Mouse (Mus musculus) lung, postnatal 4 days (tissue): ENCODE measurements around the gene Dusp1.

Source experiments
- DNase-seq, 2 experiments: peaks; one replicate each; pipeline ENCODE4 v3.0.0; 2021

Dusp1 gene

DNA sequence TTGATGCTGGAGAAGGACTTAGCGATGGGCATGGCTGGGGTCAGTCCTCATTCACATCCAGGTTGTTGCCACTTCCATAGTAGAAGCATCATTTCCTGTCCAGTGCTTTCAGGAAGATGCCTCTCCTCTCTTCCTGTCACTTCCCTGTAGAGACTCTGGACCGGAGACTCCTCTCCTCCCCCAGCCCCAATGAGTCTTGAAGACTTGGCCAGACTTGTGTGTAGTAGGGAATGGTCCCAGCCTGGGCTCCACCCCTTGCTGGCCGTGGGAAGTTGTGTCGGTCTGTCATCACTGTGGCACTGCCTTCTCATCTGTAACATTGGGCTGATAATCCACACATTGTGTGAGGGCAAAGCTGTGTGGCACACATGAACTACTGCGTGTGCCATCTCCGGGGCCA lies 21.7 kb upstream of the Dusp1 start:
- DNase-seq: peak; percentile 60 to 75

DNA sequence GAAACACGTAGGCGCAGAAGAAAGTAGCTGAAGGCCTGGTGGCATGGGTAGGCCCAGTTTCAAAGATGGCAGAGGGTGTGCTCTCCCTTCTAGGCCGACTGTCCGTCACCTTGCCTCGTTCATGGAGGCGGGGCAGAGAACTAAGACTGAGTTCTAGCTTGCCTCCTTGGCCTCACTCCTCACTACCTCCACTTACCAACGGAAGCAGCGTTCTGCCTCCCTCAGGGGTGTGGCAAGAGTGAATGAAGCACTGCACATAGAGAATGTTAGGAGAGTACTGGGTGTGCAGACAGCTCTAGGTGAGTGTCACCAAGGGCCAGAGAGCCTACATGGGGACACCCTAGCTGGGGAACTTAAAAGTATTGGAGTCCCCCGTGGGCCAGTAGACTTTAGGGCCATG lies 21.1 kb upstream of the Dusp1 start:
- no peak for DNase-seq

DNA sequence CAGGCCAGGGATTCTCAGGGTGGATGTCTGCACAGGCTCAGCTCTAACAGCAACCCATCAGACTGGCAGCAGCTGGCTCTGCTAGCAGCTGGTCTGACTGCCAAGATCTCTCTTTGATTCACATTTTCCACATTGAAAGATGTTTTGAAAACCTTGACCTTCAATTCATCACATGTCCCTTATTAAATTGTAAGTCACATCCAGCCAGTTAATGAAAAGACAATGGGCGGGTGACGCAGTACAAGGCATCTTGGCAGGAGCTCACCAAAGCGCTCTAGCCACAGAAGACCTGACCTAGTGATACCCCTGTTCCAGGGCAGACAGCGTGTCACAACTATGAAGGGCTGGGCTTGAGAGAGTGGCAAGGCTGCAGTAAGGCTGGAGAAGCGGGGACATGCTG lies 20.4 kb upstream of the Dusp1 start:
- peak; percentile 70 to 85 for DNase-seq

DNA sequence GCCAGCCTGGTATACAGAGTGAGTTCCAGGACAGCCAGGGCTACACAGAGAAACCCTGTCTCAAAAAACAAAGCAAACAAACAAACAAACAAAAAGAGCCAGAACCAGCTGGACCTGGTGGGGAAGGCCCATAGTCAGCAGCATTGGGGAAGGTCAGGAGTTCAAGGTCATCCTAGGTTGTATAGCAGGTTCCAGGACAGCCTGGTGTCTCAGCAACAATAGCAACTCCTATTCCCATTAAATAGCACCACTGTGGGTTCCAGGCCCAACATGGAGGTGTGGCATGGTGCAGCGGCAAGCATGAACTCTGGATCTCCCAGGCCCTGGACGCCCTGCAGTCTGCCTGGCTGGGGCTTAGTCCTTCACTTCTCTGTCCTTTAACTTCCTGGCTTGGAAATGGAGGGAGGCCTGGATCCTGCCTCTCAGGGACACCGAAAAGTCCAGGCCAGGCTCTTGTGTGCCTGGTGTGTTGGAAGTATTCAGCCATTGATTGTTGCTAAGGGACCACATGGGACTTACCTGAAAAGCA lies 19.0 kb upstream of the Dusp1 start:
- no peak for DNase-seq

DNA sequence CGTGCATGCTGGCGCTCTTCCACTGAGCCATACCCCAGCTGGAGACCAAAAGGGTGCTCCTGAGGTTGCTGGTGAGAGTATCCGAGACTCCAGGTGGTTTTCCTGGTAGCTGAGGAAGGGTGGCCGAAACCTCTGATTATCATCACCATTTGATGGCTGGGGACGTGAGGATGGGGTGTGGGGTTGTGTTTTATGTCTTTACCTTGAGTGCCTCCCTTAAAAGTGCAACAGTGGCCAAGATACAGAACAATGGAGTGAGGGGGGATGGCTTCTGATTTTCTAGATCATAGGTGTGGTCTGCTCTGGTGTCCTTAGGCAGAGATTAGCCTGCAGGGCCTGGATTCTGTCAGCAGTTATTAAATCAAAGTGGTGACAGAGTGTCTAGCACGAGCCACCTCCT lies 17.5 kb upstream of the Dusp1 start:
- DNase-seq: no peak

DNA sequence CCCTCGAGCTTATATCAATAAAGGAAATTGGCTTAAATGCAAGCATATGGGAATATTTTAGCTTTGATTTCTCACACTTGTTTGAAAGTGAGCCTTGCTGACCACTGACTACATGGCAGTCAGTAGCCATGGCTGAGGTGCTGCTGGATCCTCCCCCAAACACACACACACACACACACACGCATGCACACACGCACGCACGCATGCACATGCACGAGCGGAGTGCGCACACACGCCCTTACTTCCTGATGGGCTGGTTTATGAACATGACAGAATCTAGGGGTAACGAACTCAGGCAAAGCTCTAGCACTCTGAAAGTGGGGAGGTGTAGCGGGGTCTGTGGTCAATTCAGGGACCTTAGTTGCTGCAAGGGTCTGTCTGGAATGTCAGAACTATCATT lies 16.8 kb upstream of the Dusp1 start:
- no peak for DNase-seq

DNA sequence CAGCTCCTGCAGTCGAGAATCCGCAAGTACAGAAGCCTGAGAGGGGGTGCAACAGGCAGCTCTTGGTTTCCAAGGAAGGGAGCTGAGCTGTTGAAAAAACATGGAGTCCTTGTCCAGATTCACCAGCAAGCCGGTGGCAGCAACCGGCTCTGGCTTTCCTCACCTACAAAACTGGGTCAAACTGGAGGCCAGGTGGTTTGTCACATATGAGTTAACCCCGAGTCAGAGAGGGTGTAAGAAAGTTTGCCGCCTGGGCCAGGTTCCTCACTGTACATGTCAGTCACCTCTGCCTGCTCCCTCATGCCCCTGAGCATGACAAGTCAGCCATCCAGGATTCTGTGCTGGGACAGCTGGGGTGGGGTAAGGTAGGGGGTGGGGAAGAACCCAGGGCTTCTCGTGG lies 16.2 kb upstream of the Dusp1 start:
- no peak for DNase-seq

DNA sequence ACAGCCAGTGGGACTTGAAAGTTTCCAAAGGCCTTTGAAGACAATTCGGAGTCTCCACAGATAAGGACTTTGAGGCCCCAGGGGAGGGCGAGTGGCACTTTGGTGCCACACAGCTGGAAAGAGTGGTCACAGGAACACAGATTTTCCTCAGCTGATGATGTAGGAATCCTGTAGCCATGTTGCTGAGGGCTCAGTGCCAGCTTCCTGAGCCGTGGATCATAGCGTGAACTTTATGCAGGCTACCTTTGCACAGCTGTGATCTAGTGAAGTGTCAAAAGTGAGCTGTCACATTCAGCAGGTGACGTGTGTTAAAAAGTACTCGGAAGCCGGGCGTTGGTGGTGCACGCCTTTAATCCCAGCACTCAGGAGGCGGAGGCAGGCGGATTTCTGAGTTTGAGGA lies 15.4 kb upstream of the Dusp1 start:
- DNase-seq: no peak

DNA sequence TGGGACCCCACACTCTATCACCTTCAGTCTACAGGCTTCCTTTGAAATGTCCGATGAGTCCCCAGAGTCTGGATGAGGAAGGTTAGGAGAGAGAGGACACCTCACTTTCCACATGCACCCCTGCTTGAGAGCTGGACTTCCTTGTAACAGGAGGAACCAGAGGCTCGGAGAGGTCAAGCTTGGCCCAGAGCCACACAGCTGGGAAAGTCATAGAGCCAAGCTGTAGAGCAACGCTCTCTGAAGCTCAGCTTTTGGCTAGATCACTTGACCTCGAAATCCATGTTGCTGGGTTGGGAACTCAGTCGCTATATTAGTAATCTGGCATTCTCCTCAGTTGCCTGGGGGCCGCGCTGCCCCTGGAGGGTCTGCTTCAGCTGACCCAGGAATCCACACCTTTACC lies 14.9 kb upstream of the Dusp1 start:
- peak; percentile 50 to 73 for DNase-seq

DNA sequence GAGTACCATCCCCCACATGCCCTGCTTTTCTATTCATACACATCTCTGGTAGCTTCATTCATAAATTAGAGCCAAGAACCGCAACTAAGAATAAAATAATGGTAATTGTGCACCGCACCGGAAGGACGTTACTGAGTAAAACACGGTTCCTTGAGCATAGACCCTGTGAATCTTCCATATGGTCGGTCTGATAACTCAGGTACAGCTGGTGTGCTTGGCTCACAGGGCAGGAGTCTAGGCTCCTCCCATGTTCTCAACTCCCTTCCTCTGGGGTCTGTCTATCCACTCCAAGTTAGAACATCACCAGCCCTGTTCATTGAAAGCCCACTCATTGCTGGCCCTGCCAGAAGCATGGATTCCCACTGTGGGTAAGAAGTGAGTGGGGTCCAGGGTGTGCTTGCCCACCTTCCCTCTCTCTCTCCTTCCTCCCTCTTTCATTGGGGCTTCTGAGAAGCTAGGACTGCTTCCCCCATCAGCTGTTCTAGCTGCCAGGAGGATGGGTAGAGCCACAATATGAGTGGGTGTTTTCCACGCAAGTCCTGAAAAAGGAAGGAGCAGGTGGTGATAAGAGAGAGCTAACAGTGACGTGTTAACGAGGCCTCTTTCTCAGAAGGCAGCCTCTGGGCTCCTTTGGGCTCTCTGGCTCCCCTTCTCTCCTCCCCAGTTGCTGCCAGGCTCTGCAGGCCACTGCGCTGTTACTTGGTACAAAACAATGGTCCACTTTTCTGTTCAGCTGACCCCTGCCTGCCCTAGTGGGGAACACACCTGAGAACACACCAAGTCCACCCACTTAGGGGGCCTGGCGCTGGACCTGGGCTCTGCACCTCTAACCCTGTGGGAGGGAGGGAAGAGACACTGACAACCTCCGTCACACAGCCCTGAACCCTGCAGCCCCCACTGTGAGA lies 14.1 kb upstream of the Dusp1 start:
- DNase-seq: no peak

DNA sequence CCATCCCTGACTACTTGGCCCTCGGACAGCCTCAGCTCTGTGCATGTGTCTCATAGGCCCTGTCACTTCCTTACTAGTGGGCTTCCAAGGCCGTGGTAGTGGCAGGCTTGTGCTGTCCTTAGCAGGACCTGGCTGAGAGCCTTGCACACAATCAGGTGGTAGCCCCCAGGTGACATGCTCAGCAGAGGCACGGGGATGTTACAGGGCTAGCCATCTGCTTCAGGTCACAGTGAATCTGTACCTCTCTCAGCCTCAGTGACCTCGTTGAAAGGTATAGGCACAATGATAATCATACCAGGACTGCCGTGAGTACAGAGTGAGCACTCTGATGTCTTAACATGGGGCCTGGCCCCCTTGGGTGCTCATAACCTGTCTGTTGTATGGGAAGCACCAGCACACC lies 12.8 kb upstream of the Dusp1 start:
- no peak for DNase-seq

DNA sequence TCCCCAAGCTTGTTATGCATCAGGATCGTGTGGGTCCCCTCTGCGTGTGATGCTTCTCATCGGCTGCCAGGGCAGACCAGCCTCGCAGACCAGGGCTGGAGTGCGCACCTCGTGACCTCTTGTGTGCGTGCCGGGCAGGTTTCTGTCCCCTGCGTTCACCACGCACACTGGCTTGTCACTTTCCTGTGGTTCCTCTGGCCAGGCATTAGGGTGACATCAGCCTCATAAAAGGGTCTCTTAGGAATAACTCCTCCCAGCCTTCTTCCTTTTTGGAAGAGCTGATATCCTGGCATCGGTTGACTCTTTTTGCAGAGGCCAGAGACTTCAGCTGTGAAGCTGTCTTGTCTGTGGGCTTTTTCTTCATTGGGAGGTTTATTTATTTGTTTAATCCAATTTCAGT lies 12.2 kb upstream of the Dusp1 start:
- DNase-seq: no peak

DNA sequence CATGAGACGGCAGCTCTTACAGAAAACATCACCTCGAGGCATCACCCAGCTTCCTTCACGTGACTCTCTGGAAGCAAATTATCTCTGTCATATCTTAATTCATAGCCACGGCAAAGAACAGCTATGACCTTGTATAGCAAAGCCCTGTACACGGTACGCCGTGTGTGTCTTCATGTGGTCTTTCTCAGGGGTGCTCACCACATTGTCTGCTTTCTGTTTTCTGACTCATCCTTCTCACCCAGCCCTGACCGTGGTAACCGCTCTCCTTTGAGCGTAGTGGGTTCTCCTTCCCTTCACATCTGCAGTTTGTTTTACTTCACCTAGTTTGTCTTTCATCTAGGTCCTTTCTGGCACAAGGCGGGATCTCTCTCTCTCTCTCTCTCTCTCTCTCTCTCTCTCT lies 10.3 kb upstream of the Dusp1 start:
- no peak for DNase-seq

DNA sequence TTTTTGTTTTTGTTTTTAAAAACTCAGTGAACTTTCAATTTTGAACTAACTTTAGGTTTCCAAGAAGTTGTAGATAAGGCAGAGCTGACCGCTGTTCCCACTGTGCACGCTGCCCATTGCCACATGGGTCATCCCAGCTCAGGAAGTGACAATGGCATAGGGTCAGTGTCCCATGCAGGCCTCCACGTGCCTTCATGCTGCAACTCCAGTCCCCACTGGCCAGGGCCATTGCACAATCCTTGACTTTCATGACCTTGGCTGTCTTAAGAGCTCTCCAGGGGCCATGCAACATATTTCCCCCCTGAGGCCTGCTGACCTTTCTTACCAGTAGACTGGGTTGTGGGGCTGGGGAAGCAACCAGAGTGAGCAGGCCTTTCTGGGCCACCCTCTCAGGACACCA lies 9.4 kb upstream of the Dusp1 start:
- peak; percentile 43 to 56 for DNase-seq

DNA sequence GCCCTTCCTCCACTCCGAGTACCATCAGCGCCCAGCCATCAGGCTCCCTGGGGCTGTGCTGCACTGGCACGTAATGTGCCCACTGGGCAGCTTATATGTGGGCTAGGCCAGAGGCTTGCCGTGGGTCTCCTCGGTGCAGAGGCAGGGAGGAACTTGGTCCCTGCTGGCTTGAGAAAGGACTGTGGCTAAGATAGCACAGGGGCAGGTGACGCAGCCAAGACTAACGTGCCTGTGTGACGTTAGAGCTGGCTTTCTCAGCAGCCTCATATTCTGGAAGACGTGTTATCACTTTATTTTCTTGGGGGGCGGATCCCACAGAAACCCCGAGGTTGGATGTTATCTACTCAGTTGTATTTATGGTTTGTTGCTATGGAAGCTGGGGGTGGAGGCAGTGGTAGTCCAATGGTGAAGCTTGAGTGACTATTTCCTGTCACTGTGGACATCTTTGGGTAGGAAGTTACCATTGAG lies 8.8 kb upstream of the Dusp1 start:
- no peak for DNase-seq

DNA sequence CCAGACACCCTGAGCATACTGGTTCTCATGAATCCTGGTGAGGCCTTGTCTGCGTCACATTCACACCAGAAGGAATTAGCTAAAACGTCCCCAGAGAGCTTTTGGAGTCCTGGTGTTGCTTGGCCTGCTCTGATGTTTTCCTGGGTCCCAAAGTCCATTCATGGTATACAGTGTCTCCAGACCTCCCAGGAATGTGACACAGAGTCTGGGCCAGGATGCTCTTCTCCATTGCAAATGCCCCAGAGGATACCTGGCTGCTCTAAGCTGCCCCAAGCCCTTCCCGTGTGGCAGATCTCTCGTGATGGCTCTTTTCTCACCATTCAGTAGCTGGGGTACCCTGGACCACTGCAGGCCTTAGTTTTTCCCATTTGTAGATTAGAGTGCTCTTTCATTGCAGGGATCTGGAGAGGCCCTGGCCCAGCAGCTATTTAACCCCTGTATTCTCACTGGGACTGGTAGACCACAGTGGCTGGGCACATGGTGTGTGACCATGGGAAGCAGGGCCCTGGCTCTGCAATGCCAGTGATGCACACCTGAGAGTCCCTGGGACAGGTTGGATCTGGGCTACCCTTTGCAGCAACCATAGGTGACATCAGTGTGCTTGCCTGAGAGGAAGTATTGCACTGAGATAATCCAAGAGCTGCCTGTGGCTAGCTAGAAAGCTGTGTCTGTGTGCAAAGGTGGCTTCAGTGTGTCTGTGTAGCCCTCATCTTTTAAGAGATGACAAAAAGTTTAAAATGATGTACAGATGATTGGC lies 7.8 kb upstream of the Dusp1 start:
- DNase-seq: no peak

DNA sequence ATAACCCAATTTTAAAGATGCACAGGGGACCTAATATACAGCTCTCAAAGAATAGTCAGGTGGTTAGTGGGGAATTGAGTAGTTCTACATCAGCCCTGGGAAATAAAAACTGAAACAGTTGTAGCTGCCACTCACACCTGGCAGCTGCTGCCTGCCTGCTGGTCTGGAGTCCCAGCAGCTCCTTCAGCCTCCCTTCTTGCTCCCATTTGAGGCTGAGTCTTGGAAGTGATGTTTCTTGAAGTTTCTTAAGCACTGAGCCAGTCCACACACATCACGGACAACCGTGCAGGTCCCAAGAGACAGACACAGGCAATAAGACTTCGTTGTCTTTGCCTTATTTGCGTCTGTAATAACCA lies 5.9 kb upstream of the Dusp1 start:
- DNase-seq: no peak

DNA sequence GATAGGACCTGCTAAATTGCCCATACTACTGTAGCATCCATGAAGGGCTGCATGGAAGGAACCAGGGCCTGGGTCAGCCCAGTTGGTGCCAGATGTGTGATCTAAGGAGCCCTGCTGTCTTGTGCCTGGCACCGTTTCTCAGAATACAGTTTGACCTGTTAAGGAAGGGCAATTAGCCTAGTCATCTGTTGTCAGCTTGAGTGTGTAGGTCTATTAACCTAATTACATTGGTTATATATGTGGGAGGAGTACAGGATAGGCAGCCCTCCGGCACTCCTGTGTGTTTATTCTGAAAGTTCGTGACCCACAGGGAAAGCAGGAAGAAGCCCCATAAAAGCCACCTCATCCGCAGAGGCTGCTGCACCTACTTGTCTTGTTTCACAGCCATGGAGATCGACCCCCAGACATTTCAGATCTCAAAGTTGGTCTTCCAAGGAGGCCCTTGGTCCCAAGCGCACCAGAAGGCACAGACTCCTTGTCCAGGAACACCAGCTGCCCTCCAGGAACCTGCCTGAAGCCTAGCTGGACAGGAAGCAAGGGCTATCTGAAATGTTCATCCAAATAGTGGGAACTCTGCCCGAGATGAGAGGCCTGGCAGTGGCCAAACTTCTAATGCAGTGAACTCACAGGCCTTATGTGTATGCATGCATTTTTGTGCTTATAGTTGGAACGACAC lies 5.4 kb upstream of the Dusp1 start:
- no peak for DNase-seq

DNA sequence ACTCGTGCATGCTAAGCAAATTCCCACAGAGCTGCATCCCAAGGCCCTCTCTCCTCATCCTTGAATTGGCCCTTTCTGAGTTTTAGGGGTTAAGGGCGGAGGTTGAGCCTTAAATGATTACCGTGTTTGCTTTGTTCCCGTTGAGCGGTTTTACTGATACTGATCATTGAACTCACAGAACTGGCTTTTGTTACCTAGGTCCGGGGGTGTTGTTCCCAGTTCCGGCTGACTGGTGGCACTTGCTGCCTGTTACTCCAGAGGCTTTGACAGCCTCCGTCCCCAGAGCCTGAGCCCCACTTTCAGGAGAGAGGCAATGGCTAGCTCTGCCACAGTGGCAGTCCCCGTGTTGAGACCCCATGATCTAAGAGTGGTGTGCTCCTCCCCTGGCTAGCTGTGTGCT lies 2.5 kb upstream of the Dusp1 start:
- no peak for DNase-seq

DNA sequence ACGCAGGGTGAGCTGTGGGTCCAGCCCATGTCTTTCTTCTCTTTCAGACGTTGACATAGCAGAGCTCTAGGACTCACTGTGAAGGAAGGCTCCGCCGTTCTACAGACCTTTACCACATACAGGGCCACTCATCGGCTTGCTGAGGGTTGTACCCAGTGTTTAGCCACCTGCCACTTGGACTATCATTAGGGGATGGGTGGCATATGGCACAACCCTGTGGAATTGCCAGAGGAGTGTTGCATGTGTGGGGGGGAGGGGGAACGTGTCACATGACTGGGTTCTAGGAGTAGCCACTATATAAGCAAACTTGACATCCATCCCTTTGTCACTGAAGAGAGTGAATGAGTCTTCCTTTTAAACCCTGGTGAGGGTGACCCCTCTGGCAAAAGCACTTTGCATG lies 1.5 kb upstream of the Dusp1 start:
- no peak for DNase-seq

DNA sequence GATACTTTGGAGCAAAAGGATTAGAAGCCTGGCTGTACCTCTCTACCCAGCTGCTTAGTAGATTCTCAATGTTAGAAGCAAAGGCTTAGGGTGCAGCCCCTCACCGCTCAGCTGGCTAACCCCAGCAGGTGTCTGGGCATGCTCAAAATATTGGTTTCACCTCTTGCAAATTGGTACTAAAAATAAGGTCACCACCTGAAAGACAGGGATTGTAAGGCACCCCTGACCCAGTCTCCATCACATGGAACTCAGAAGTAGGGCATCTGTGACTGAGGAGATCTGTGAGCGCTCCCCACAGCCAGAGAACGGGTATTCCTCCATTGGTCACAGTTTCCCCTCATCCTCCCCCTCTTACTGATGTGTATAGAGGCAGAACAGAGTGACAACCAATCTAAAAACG lies 364 bp upstream of the Dusp1 start:
- DNase-seq: no peak

DNA sequence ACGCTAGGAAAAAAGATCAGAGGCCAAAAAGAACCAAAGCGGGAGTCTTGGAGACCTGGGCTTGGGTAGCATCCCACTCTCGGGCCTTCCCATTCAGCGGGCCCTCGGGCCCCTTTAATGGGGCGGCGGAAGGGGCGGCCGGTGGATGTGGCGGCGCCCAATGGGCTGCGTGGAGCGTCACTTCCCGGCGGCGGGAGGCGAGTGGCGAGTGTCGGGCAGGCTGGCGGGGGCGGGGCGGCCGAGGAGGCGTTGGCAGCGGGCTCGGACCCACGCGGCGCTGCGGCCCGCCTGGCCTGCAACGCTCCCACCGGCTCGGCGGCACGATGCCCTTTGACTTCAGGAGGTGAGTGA lies 663 bp downstream of the Dusp1 start, which contains the start of gene Ergic1:
Gene Ergic1 (plus strand): TSS at position 200 of the 351 bp plus-strand sequence.
- peak; percentile 95 for DNase-seq

DNA sequence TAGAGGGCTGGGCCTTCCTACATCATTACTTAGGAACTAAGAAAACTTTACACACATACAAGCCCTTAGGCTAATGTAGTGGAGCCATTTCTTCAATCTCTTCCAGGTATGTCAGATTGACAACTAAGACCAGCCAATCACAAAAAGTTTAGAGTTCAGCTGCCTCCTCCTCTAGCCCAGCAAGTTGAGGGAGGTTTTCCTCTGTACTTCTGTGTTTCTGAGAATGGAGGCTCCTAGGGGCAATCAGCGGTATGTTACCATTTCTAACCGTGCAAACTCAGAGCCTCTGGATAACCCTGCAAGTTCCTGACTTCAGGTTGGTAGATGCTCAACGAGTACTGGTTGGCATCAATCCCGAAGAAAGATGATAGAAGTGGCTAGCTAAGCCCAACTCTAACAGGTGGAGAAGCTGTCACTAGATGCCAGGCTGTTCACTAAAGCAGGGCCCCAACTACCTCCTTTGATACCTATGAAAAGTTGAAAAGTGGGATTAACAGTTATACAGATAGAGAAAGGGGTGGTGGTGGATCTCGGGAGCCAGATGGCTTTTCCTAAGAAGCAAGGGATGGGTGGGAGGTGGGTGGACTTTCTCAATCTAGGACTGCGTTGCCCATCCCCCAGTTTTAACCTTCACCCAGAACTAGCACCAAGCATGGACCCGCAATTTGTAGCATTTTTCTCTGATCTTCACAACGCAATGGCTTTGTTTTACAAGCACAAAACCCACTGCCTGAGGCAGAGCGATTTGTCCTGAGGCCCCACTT lies 1.2 kb downstream of the Dusp1 start:
- DNase-seq: no peak
